Comparison of ENCODE assay signal across 21 mouse cellular contexts in genomic region chr1:125273752-125274151, GRCm38 (mm10).
DNase-seq lines count a peak whose midpoint lies in the region; ATAC-seq and TF ChIP-seq lines count a peak whose summit lies in the region.
"Had no signal": no experiment of that assay in that cellular context is flagged by ENCODE, and none has a peak within 500 bp of the region (broad histone marks: within the 10 kb centered on the region; RNA-seq: fewer than 3 reads in every experiment).

No protein-coding gene starts in this region.

- no peak overlapping the region for H3K9ac ChIP-seq in forebrain, postnatal 0 days
- H3K9ac ChIP-seq in forebrain, embryonic 12.5 days, result no peak overlapping the region
- no peak overlapping the region for H3K9ac ChIP-seq in lung, embryonic 15.5 days
- no peak overlapping the region for H3K9ac ChIP-seq in midbrain, embryonic 14.5 days (replicated peaks; ENCODE audit: low read length)
- H3K9ac ChIP-seq: forebrain, embryonic 13.5 days; heart, embryonic 12.5 days; kidney, embryonic 15.5 days; liver, embryonic 13.5 days had no signal

- H3K4me1 ChIP-seq in forebrain, postnatal 0 days (ENCODE audit: insufficient read depth), result no peaks in the 10 kb centered on the region
- no peaks in the 10 kb centered on the region; the same call in 1 of the 2 replicates for H3K4me1 ChIP-seq in forebrain, embryonic 12.5 days
- no peaks in the 10 kb centered on the region for H3K4me1 ChIP-seq in lung, embryonic 15.5 days
- H3K4me1 ChIP-seq in midbrain, embryonic 14.5 days (ENCODE audit: control insufficient read depth, insufficient read depth, low read length), result no peaks in the 10 kb centered on the region
- H3K4me1 ChIP-seq: forebrain, embryonic 13.5 days; heart, embryonic 12.5 days; kidney, embryonic 15.5 days; liver, embryonic 13.5 days; megakaryocyte, embryonic 14.5 days had no signal

- no peak for TF ChIP-seq CTCF in forebrain, postnatal 0 days (IDR thresholded peaks at IDR 0.05; ENCODE audit: low read depth)

- H3K36me3 ChIP-seq in forebrain, postnatal 0 days (ENCODE audit: insufficient read depth), result no peaks in the 10 kb centered on the region
- no peaks in the 10 kb centered on the region for H3K36me3 ChIP-seq in forebrain, embryonic 12.5 days (replicated peaks)
- H3K36me3 ChIP-seq in lung, embryonic 15.5 days, result no peaks in the 10 kb centered on the region
- no peaks in the 10 kb centered on the region for H3K36me3 ChIP-seq in midbrain, embryonic 14.5 days (ENCODE audit: control insufficient read depth, insufficient read depth, low read length)
- H3K36me3 ChIP-seq: heart, embryonic 12.5 days; hindbrain, embryonic 10.5 days; kidney, embryonic 15.5 days; liver, embryonic 13.5 days had no signal

- ATAC-seq in forebrain, postnatal 0 days, result peak; percentile 63
- no peak for ATAC-seq in forebrain, embryonic 12.5 days (ENCODE audit: low FRiP score)
- peak; percentile 19; the same call in 1 of the 2 replicates for ATAC-seq in lung, embryonic 15.5 days (ENCODE audit: borderline replicate concordance, extremely low read depth, low FRiP score, low TSS enrichment)
- ATAC-seq in midbrain, embryonic 14.5 days (ENCODE audit: low FRiP score, low TSS enrichment), result no peak
- ATAC-seq: forebrain, embryonic 13.5 days; inflammation-experienced regulatory T-cells, adult 6 months had no signal

- no peak for DNase-seq in forebrain, postnatal 0 days
- DNase-seq in lung, postnatal 4 days, result no peak
- peak; percentile 34 for DNase-seq in R1 (ENCODE audit: low read depth, low spot score)
- DNase-seq in midbrain, embryonic 14.5 days, result peak; percentile 3
- no peak for DNase-seq in gastrocnemius, postnatal 4 days (ENCODE audit: low spot score in 2 of 2)
- DNase-seq in embryo, embryonic 9.5 days (ENCODE audit: extremely low spot score), result no peak
- DNase-seq: adrenal gland, postnatal 25 days; cerebellum, adult 9-11 months; heart, postnatal 10 days; layer of hippocampus, adult 9-11 months; liver, embryonic 13.5 days; lung, adult 2 months had no signal

- no peaks in the 10 kb centered on the region for H3K27me3 ChIP-seq in forebrain, postnatal 0 days (ENCODE audit: insufficient read depth, low read length)
- no peaks in the 10 kb centered on the region for H3K27me3 ChIP-seq in forebrain, embryonic 12.5 days
- H3K27me3 ChIP-seq in lung, embryonic 15.5 days, result no peaks in the 10 kb centered on the region
- H3K27me3 ChIP-seq in midbrain, embryonic 14.5 days (ENCODE audit: control insufficient read depth, insufficient read depth, low read length), result no peaks in the 10 kb centered on the region
- H3K27me3 ChIP-seq: forebrain, embryonic 13.5 days; heart, embryonic 12.5 days; kidney, embryonic 15.5 days; liver, embryonic 13.5 days; megakaryocyte, embryonic 14.5 days had no signal

- no peak overlapping the region for H3K27ac ChIP-seq in forebrain, postnatal 0 days (ENCODE audit: low read depth, low read length)
- no peak overlapping the region for H3K27ac ChIP-seq in forebrain, embryonic 12.5 days
- H3K27ac ChIP-seq in lung, embryonic 15.5 days, result no peak overlapping the region
- no peak overlapping the region for H3K27ac ChIP-seq in midbrain, embryonic 14.5 days (replicated peaks; ENCODE audit: low read depth, low read length)
- H3K27ac ChIP-seq: forebrain, embryonic 13.5 days; hindbrain, embryonic 10.5 days; kidney, embryonic 15.5 days; left cerebral cortex, adult 2 months; liver, embryonic 13.5 days had no signal

- no peak overlapping the region for H3K4me3 ChIP-seq in forebrain, postnatal 0 days (ENCODE audit: low read depth, low read length)
- no peak overlapping the region for H3K4me3 ChIP-seq in forebrain, embryonic 12.5 days (replicated peaks)
- no peak overlapping the region for H3K4me3 ChIP-seq in lung, embryonic 15.5 days
- no peak overlapping the region for H3K4me3 ChIP-seq in midbrain, embryonic 14.5 days (replicated peaks; ENCODE audit: low read depth, low read length)
- H3K4me3 ChIP-seq: forebrain, embryonic 13.5 days; heart, embryonic 12.5 days; hindbrain, embryonic 10.5 days; kidney, embryonic 15.5 days; left cerebral cortex, adult 2 months; liver, embryonic 13.5 days; megakaryocyte, embryonic 14.5 days had no signal

- H3K9me3 ChIP-seq in forebrain, postnatal 0 days (ENCODE audit: low read length), result no peaks in the 10 kb centered on the region
- H3K9me3 ChIP-seq in forebrain, embryonic 12.5 days, result no peaks in the 10 kb centered on the region
- H3K9me3 ChIP-seq in lung, embryonic 15.5 days, result no peaks in the 10 kb centered on the region
- no peaks in the 10 kb centered on the region for H3K9me3 ChIP-seq in midbrain, embryonic 14.5 days (ENCODE audit: control insufficient read depth, low read length)
- H3K9me3 ChIP-seq: forebrain, embryonic 13.5 days; heart, embryonic 12.5 days; hindbrain, embryonic 10.5 days; kidney, embryonic 15.5 days; liver, embryonic 13.5 days; megakaryocyte, embryonic 14.5 days had no signal

- 47% methylated on average over 2 of the region's 2 CpGs for WGBS in forebrain, postnatal 0 days
- 52% methylated on average over 2 of the region's 2 CpGs for WGBS in forebrain, embryonic 12.5 days
- 31% methylated on average over 2 of the region's 2 CpGs for WGBS in lung, embryonic 15.5 days
- 50% methylated on average over 2 of the region's 2 CpGs for WGBS in midbrain, embryonic 14.5 days

- H3K4me2 ChIP-seq in forebrain, postnatal 0 days (ENCODE audit: low read depth), result no peak overlapping the region
- no peak overlapping the region for H3K4me2 ChIP-seq in forebrain, embryonic 12.5 days
- no peak overlapping the region for H3K4me2 ChIP-seq in lung, embryonic 15.5 days
- H3K4me2 ChIP-seq in midbrain, embryonic 14.5 days (ENCODE audit: low read length), result no peak overlapping the region
- H3K4me2 ChIP-seq: forebrain, embryonic 13.5 days; heart, embryonic 12.5 days; kidney, embryonic 15.5 days; liver, embryonic 13.5 days had no signal

Comparison
In these comparisons a context has a peak if more than half of its experiments do, and no peak if none do; other contexts are left out.
1. ATAC-seq: peak in forebrain, postnatal 0 days (single experiment) and lung, embryonic 15.5 days (single experiment); none in forebrain, embryonic 12.5 days (single experiment) and midbrain, embryonic 14.5 days (single experiment).
2. DNase-seq: peak in R1 (single experiment) and midbrain, embryonic 14.5 days (single experiment); none in forebrain, postnatal 0 days (single experiment), lung, postnatal 4 days (0 of 2), gastrocnemius, postnatal 4 days (0 of 2) and embryo, embryonic 9.5 days (single experiment).